Mouse (Mus musculus): ENCODE data around the gene Dok5. TPM values are rescaled to one million over a fixed set of nuclear protein-coding genes. Genes with fewer than 3 reads are reported as not detected.

The Dok5 gene
- polyA plus RNA-seq, 2 experiments from 2014 or later: not detected

DNA sequence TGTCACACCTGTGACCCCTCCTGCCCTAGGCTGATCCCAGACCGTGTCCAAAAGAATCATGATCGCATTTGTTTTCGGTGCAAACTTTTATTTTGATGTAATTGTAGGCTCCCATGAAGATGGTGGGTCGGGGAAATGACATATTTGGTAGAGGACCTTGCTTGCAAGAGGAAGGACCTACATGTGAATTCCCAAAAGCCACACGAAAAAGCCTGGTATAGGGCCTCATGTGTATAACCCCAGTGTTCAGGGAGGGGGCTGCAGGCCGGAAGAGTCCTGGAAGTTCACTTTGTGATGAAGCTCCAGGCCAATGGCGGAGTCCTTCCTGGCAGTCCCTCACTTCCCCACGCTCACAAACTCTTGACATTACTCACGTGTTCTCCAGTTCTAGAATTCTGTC lies 7.3 kb downstream of the Dok5 start:
- no peak for ATAC-seq

DNA sequence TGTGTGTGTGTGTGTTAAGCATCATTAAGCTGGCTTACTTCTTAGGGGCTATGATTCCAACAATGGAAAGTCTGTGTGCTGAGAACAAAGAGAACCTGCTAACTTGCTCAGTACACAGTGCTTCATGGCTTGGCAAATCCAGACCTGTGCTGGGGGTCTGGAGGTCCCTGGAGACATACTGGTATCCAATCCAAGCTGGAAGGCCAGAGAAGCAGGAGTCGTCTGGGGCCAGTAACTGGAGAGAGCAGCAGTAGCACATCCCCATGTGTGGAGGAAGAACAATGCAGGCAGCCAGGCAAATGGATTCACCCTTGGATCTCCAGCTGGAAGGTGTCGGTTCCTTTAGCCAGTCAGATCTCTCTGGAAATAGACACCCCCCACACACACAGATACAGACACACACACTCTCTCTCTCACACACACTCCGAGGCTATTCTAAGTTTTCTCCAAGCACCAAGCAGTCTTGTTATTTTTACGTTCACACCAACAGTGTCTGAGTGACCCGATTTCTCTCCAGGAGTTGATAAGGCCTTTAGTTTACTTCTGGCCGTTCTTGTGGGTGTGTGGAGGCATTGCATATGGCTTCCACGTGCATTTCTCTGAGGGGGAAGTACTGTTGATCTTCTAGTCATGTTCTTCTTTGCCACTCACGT lies 8.2 kb downstream of the Dok5 start:
- ATAC-seq: no peak

DNA sequence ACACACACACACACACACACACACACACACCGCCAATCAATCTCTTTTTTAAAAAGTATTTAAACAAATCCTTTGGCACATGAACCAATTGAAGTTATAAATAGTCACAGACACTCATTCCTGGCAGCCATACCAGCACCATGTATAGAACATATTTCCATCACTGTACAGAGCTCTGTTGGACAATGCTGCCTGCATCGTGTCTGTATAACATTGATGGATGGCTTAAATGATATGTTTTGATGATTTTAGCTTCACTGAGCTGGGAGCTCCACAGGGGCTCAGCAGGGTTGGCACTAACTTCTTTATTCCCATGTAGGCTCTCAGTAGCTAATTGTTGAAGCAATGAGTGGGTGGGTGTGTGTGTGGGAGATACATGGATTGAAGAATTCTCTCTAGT lies 11.9 kb downstream of the Dok5 start:
- no peak for ATAC-seq

DNA sequence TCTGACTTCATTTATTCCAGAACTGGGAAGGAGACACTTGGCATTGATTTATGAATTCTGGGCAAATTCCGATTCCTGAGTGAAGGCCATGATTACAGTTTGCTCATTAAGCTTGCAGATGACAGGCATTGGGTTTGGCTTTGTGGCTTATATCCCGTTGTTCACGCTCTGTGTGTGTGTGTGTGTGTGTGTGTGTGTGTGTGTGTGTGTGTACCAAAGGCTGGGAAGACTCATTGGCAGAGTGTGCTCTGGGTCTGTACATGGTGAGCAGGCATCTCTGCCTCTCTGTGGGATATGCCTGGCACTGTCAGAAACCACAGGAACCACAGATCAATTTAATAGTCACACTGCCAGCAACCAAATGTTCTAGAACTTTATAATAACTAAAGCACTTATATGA lies 17.3 kb downstream of the Dok5 start:
- no peak for ATAC-seq

DNA sequence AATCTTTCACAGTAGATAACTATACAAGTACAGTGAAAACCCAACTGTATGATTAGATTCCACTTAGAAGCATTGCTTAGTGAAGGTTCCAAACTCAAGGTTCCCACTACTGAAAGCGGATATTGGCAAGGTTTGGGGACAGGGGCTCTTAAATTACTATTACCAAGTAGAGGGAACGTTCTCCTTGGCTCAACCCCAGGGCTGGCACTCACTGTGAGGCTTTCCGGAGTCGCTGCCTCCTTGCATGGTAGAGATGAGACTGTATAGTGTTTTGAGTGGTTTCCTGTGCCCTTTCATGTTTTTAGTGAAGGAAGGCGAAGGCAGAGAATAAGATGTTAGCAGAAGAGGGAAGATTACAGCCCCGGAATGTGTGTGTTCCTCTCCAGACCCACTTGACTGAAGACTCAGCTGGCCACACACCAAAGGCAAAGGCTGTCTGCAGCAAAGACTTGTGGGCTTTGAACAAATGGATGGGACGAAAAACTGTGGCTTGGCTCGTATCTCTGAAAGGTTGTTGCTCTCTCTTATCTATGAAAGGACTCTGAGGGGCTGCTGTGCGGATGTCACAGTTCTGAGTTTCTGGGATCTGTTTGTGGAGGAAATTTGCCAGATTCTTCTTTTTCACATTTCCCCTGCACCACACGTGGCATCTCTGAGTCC lies 20.7 kb downstream of the Dok5 start:
- no peak for ATAC-seq

DNA sequence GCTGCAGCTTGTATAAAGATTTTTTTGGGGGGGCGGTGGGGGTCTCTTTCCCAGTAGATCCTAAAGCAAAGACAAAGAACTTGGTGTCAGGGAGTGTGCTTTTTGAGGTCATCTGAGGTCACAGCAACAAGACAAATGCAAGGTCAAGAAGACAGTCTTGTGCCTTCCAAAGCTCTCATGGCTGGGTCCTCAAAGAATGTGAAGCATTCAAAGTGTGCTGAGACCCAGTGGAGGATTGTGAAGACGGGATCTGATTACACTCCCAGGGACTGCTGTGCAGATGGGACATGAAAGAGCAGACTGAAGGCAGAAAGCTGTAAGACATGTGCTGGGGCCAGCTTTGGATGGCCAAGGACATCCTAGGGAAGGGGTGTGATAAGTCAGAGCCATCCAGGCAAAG lies 24.2 kb downstream of the Dok5 start:
- no peak for ATAC-seq

DNA sequence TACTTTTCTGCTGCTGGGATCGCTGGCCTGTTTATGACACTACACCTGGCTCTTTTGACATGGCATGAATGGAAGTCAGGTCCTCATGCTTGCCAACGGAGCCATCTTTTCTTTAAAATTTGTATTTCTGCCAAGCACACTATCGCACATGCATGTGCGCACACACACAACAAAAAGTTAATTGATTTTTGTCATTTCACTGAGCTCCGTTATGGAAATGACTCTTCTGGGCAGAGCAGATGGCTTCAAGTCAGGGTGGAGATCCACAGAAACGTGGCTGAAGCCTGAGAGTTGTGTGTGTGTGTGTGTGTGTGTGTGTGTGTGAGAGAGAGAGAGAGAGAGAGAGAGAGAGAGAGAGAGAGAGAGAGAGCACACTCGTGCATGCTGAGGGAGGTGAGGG lies 25.1 kb downstream of the Dok5 start:
- no peak for ATAC-seq

DNA sequence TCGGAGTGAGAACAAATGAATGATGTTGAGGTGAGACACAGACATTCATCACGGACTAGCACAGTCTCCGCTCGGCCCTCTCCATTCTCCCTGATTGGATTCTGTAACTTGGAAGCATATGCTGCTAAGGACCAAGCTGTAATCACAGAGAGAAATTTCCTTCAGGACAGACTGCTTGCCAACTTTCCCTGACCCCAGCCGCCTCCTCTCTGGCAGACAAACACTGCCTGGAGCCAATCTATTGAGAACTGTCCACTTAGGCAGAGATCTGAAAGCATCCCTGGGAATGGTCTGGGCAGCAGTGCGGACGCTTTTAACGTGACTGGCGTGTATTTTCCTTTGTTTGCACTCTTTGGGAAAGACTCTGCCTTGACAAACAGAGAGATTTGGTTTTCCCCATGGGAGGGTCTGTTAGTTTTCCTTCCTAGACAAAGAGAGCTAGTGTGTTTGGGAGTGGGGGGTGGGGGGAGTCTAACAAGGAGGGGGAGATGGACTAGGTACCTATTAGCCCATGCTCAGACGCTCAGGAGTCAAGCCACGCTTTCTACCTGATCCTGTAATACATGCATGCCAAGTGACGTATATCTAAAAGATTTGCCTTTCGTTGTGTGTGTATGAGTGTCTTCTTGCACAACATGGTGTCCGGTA lies 25.7 kb downstream of the Dok5 start:
- ATAC-seq: no peak

DNA sequence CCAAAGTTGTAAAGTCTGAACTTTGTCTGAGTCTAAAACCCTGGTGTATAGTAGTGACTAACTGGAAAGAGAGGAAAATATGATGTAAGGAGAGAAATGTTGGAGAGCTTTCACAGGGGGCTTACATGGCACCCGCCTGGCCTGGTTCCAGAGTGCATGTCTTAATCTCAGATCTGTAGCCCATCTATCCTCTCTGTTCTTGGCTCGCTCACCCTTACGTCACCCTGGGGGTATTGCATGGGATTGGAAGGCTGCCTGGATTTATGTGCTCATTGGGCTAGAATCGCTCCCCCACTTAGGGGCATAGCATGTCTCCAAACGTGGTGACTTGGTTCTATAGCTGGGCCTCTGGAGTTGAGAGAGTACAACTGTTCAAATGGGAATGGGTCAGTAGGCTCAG lies 26.6 kb downstream of the Dok5 start:
- no peak for ATAC-seq

DNA sequence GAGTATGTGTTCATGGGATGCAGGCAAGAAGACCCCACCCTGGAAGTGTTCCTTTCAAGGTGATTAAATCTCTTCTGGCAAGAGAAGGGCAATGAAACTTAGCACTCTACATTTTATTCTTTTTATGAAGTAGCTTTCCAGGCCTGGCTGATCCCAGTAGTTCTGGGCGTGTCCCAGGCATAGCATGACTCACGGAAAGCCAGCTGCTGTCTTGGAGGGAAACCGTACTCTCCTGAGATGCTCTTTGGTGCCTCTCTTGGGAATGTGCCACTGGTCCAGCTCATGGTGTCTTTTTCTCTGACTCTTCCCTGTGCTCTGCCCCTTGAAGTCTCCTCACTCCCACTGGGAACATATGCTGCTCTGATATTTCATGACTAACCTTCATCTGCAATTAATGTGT lies 33.1 kb downstream of the Dok5 start:
- no peak for ATAC-seq

DNA sequence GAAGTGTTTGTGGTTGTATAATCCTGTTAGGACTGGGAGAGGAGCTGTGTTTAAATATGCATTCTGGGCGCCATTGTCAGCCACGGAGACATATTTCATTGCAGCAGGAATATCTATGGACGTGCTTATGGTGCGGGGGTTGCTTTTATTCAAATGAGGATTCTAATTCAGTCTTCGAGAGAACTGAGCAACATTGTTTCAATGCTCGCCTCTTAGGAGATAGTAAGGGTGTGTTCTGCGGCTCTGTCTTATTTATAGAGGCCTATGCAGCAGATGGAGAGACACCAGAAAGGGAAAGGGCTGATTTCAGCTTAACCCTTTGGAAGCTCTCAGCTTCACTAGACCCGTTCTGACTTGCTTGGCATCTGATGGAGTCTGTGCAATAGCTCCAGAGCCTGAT lies 35.6 kb downstream of the Dok5 start:
- ATAC-seq: no peak

DNA sequence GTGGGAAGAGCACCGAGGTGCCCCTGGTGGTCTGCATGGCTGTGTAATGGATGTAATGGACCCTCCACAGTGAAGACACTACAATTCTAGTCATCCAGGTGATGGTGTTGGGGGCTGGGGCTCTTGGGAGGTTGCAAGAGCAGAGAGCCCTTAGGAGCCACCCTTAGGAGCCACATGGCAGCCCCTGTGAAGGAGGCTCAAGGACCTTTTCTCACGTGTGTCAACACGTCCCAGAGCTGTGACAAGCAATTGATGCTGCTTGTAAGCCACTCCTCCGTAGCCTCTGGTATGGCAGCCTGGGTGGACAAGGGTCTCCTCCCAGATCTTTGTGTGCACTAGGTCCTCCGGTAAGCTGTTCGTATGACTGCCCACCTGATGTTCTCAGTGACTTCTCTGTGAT lies 37.1 kb downstream of the Dok5 start:
- ATAC-seq: no peak

DNA sequence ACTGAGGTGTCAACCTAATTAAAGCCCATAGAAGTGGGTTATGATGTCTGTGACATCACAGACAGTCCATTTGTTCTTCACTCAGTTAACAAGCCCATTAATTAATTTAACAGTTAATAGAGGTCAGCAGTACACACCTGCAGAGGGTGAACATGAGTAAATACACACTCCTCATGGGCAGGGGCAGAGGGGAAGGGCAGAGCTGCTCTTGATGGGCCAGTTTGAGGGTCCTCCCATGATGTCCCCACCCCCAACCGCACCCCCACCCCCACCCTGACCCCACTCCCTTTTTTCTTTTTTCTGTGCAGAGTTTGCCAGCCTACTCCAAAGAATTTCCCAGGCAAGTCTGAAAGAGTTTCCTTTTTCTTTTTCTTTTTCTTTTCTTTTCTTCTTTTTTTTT lies 39.9 kb downstream of the Dok5 start:
- no peak for ATAC-seq

DNA sequence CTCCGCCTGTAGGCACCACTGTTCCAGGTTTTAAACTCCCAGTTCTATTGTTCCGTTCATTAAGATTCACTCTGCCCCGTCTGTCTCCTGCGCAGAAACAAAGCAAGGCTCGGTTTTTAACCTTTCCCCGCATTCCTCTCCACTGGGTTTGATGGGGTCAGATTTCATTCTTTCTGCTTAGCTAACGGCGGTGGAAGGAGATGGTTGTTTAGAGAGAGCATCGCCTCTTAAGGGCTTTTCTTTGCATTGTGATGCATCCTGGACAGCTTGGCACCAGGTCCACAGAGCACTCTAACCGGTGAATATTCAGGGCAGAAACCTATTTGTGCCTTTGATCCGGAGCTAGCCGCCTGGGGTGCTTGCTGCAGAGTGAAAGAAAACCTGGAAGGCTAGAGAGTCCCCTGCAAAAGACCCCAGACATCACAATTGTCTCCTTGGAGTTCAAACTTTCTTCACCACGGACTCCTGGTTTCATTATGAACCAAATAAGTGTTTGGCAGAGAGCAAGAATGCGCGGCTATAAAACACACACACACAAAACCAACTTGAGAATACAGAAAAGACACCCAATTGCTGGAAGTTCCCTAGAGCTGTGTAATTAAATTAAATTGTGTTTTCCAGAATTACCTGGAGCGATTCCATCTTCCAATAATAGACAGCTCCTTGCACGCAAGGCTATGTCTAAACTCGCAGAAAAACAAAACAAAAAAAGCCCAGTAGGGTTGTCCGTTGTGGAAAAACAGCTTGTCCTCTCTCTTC lies 40.7 kb downstream of the Dok5 start:
- ATAC-seq: no peak

DNA sequence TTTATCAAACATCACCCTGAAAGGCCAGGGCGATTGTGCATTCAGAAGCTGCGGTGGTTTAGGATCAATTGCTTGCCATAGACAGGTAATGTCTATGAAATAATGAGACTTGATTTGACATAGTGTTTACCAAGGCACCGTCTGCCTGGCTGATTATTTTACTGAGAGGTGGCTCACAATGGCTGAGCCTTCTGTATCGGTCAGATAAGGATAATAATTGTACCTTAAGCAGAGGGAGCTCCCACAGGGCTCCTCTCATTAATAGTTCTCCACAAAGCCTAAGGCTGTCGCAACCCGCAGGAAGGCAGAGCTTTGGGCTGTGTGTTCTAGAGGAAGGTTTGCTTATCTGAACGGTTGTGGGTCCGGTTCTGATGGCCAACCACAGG lies 41.3 kb downstream of the Dok5 start:
- ATAC-seq: no peak

DNA sequence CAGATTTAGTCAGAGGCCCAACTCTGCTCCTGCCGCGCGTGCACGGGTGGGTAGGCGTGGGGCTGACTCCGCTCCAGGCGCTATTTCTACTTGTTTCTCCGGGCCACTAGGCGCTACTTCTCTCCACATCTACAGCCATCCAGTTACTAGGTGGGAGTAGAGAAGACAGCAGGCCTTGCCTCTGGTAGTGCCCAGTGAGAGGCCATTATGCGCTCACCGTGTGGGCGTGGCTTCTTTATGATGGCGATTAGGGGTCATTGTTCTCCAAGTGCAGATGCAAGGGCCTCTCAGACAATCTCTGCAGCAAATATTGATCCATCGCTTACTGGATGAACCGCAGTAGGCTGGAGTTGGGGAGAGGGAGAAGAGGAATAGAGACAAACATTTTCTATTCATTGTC lies 44.0 kb downstream of the Dok5 start:
- ATAC-seq: no peak

DNA sequence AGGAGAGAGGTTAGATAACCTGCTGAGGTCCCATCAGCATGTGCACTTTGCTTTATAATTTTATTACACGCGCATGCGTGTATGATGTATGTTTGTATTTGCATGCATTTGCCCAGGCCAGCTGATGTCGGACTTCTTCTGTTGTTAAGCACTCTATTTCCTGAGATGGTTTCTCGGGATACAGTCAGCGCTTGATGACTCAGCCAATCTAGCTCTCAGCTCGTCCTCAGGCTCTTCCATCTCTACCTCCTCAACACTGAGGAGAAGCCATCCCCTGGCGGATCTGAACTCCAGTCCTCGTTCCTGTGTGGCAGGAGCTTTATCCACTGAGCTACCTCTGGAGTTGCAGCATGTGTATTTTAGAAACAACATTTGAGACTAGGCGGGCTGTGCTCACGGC lies 44.5 kb downstream of the Dok5 start:
- ATAC-seq: no peak

DNA sequence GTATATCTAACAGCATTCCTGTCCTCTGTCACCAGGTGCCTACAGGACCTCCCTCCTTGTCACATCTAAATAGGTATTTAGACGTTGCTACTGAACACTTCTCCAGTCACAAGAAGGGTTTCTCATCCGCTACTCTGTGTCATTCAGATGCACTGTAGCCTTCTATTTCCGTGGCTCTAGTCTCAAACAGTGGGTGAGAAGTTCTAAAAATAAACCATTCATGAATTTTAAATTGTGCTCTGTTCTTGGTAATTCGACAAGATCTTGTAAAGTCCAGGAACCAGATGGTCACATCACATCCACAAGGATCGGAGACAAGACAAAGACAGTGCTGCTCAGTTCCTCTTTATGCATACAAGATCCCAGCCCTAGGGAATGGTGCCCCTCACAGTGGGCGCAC lies 46.0 kb downstream of the Dok5 start:
- no peak for ATAC-seq

DNA sequence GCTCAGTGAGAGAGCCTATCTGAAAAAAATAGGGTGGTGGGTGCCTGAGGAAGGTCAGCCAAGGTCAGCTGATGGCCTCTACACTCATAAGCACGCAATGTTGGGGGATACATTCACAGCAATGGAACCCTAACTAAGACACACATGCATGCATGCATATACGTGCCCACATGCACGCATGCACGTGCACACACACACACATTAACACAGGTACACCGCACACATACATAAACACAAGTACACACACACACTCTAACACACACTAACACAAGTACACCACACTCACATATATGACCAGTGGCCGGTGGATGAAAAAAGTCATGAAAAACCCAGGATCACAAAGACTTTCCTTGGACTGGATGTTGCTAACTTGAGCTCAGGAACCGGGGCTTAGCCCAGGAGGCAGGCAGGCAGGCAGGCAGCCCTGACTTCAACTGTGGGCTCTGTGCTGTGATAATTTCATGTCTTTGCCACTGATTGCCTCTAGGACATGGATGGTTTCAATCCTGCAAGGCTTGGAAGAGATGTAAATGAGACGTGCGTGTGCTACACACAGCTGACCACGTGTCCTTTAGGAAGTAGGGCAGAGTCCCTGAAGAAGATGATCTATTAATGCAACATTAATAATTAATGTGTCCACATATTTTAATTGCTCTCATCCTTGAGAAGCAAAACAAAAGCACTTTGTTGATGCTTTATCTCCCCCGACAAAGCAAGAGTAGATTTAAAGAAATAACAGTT lies 48.6 kb downstream of the Dok5 start:
- no peak for ATAC-seq

DNA sequence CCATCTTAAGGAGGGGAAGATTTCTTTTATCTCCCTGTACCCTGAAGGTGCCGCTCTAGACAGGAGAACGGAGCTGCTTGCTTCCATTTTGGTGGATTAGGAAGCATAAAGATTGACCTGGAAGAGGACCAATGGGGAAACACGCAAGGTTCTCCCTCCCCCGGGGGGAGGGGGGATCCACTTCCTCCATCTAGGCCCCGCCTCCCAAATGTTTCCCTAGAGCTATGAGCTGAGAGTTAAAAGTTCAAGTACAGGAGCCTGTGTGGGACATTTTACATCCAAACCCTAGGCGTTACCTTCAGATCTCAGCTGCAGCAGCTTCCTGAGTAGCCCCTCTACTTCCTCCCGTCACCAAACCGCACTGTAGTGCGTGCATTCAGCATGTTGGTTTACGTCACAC lies 56.5 kb downstream of the Dok5 start:
- ATAC-seq: no peak

DNA sequence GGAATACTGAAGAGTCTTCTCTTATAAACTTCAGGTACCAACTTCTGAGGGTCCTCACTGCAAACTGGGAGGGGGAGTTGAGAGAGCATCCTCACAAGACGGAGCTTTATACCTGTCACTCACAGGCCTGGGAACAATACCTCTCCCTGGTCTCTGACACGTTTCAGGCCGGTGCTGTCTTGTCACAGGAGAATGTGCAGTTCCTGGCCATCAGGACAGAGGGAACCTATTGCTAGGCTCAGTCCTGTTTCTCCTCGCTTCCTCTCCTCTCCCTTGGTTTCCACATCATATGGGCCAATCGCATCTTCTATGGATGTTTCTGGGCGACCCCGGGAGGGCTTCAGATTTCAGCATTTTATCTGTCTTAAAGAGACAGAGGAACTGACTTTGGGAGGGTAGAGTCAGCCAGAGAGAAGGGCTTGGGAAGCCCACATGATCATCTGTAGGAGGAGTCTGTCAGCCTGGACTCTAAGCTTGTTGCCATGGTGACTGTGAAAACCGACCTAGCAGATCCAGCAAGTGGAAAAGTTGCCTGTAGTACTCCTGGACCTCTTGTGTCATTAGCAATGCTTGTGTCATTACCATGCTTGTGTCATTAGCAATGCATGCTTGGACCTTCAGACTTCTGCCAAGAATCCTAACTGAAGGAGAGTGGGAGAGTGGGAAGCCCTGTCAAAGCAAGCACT lies 59.9 kb downstream of the Dok5 start:
- ATAC-seq: no peak

DNA sequence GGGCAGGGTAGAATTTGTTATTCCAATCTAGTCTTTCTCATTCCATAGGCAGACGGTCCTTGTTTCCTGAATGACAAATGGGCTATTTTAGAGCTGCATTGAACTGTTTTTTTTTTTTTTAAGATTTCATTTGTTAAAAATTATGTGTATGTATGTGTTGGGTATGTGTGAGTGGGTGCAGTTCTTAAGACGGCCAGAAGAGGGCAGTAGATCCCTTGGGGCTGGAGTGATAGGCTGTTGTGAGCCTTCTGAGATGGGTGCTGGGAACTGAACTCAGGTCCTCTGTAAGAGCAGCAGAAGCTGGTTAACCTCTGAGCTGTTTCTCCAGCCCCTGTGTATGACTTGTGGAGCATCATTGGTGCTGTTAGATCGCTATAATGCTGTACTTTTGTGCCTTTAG lies 63.6 kb downstream of the Dok5 start:
- no peak for ATAC-seq

All from activated CD4-positive, CD25-positive, alpha-beta regulatory T cell, adult 4 months (primary cell).